Mouse (Mus musculus) small intestine, adult 2 months (tissue): Measurements from ENCODE around the gene Arglu1. TPM values are rescaled to one million over a fixed set of nuclear protein-coding genes. Genes with fewer than 3 reads are reported as not detected.

Source experiments
- H3K27ac ChIP-seq: fragments of 200-500 bp; 2 replicates; pipeline ENCODE4 v1.5.1; 2012; ENCODE audit warnings: low read depth, low read length, control low read depth, inconsistent platforms; ENCODE audit not compliant: insufficient read depth
- H3K27me3 ChIP-seq: fragments of 200-500 bp; 2 replicates; pipeline ENCODE4 v1.6.1; 2012; ENCODE audit warnings: mild to moderate bottlenecking, moderate library complexity, low read length, inconsistent platforms; ENCODE audit not compliant: control insufficient read depth, insufficient read depth
- H3K36me3 ChIP-seq: fragments of 200-500 bp; 2 replicates; pipeline ENCODE4 v1.6.1; 2012; ENCODE audit warnings: mild to moderate bottlenecking, low read length, control low read depth, inconsistent platforms; ENCODE audit not compliant: control insufficient read depth, insufficient read depth
- H3K4me1 ChIP-seq: fragments of 200-500 bp; 2 replicates; pipeline ENCODE4 v1.6.1; 2012; ENCODE audit warnings: low read length, inconsistent platforms, mixed read lengths; ENCODE audit not compliant: control insufficient read depth, insufficient read depth, insufficient read length
- H3K4me3 ChIP-seq: fragments of 200-500 bp; 2 replicates; pipeline ENCODE4 v1.5.1; 2012; ENCODE audit warnings: low read depth, mild to moderate bottlenecking, control low read depth, inconsistent platforms, low read length, moderate library complexity
- CTCF ChIP-seq: fragments of 200-500 bp; IDR thresholded peaks from 2 replicates; pipeline ENCODE4 v1.5.1; 2012; ENCODE audit warnings: low read depth, mild to moderate bottlenecking, control low read depth, inconsistent platforms, low read length, moderate library complexity, mixed read lengths; ENCODE audit not compliant: insufficient replicate concordance, insufficient read length; ENCODE audit errors: extremely low read depth
- POLR2A ChIP-seq: fragments of 200-500 bp; IDR thresholded peaks from 2 replicates; pipeline ENCODE4 v1.6.1; 2012; ENCODE audit warnings: low read depth, mild to moderate bottlenecking, control low read depth, inconsistent platforms, low read length, moderate library complexity
- WGBS: fragments of 180-500 bp; shearing (Covaris S2); methylation state at CpG from one replicate; pipeline ENCODE4 v1.1.7; 2018; 5-methylcytosine and 5-hydroxymethylcytosine counted together
- polyA plus RNA-seq: library from polyadenylated mRNA; depleted of rRNA; stranded (reverse); fragments of >200 nt; gene quantifications from 2 replicates; pipeline ENCODE4 v1.2.3, GENCODE M21; 2012

The Arglu1 gene
- polyA plus RNA-seq, 1 experiment: 12.7 TPM

- Histone ChIP-seq H3K4me1 (no peaks in the 10 kb centered on the region), H3K27ac (no peak overlapping the region), H3K4me3 (no peak overlapping the region), H3K27me3 (no peaks in the 10 kb centered on the region), H3K36me3 (no peaks in the 10 kb centered on the region)
- TF ChIP-seq POLR2A (no peak), CTCF (no peak)
- 53% methylated on average over 2 of the region's 2 CpGs for WGBS
Measured at GRCm38 (mm10) chr8:8703668-8704067, 13.3 kb upstream of the Arglu1 start.

GRCm38 (mm10) chr8:8700821-8701220 is 10.5 kb upstream of the Arglu1 start:
- no peak overlapping the region for H3K4me3 ChIP-seq
- no peak overlapping the region for H3K27ac ChIP-seq
- no peak for TF ChIP-seq POLR2A
- TF ChIP-seq CTCF: no peak
- no peaks in the 10 kb centered on the region for H3K27me3 ChIP-seq
- H3K4me1 ChIP-seq: no peaks in the 10 kb centered on the region
- no peaks in the 10 kb centered on the region for H3K36me3 ChIP-seq
- 90% methylated on average over 10 of the region's 10 CpGs for WGBS

GRCm38 (mm10) chr8:8700229-8700628 is 9.9 kb upstream of the Arglu1 start:
- Histone ChIP-seq H3K4me1 (no peaks in the 10 kb centered on the region), H3K4me3 (no peak overlapping the region), H3K27me3 (no peaks in the 10 kb centered on the region), H3K36me3 (no peaks in the 10 kb centered on the region), H3K27ac (no peak overlapping the region)
- TF ChIP-seq CTCF (no peak), POLR2A (no peak)
- WGBS: 91% methylated on average over 4 of the region's 4 CpGs

DNA sequence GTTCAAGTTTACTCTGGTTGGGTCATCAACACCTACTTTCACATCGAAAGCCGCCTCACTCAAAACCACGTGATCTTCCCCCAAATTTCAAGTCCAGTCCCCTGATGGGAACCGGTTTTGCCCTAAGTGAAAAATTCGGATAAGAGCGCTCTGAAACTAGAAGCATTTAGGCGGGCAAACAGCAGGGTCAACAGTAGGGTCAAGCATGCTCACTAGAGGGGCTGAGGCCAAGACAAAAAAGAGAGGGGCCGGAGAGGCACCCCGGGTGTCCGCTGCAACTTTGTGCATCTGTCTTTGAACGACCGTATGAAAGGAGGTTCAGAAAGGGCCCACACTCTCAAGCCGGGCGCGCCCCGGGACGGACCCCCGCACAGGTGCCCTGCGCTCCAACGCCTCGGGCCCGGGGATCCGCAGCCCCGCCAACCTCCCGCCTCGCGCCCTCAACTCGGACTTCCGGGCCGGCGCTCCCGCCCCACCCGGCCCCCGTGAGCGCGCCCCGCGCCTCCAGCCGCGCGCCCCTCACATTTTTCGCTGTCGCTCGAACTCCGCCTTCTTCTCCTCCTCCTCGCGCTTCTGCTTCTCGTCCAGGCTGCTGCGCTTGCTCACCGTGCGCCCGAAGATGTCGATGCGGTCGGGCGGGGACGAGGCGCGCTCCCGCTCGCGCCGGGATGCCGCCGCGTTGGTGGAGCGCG is 721 bp downstream of the Arglu1 start:
- WGBS: under 1% methylated on average over 68 of the region's 68 CpGs

GRCm38 (mm10) chr8:8688823-8689453 is 1.4 kb downstream of the Arglu1 start:
- TF ChIP-seq CTCF (no peak), POLR2A (no peak)
- peaks cover 4% of the 10 kb centered on the region; the same call in 1 of the 2 replicates for H3K4me1 ChIP-seq
- H3K36me3 ChIP-seq: no peaks in the 10 kb centered on the region
- WGBS: 6% methylated on average over 9 of the region's 9 CpGs
- H3K27ac ChIP-seq: no peak overlapping the region
- H3K4me3 ChIP-seq: peak overlapping the region; percentile 96
- no peaks in the 10 kb centered on the region for H3K27me3 ChIP-seq

More for the DNA sequence above, 721 bp downstream of the Arglu1 start:
- no peaks in the 10 kb centered on the region for H3K36me3 ChIP-seq
- H3K27ac ChIP-seq: peak overlapping the region; percentile 17
- TF ChIP-seq POLR2A: peak; percentile 11; the same call in 1 of the 2 replicates
- TF ChIP-seq CTCF: no peak
- no peaks in the 10 kb centered on the region for H3K27me3 ChIP-seq
- peaks cover 3% of the 10 kb centered on the region; the same call in 1 of the 2 replicates for H3K4me1 ChIP-seq
- peak overlapping the region; percentile 96 for H3K4me3 ChIP-seq

- WGBS: 60% methylated on average over 2 of the region's 2 CpGs
- H3K4me1 ChIP-seq: peaks cover 7% of the 10 kb centered on the region; the same call in 1 of the 2 replicates
- no peaks in the 10 kb centered on the region for H3K27me3 ChIP-seq
Measured at GRCm38 (mm10) chr8:8685517-8685916, 4.8 kb downstream of the Arglu1 start.

GRCm38 (mm10) chr8:8682697-8683096 is 7.6 kb downstream of the Arglu1 start:
- peaks cover 28% of the 10 kb centered on the region for H3K36me3 ChIP-seq
- H3K4me1 ChIP-seq: peaks cover 7% of the 10 kb centered on the region; the same call in 1 of the 2 replicates

More at GRCm38 (mm10) chr8:8685517-8685916, 4.8 kb downstream of the Arglu1 start:
- Histone ChIP-seq H3K27ac (no peak overlapping the region), H3K4me3 (no peak overlapping the region), H3K36me3 (peaks cover 15% of the 10 kb centered on the region)
- TF ChIP-seq POLR2A: no peak
- no peak for TF ChIP-seq CTCF

More at GRCm38 (mm10) chr8:8682697-8683096, 7.6 kb downstream of the Arglu1 start:
- no peak overlapping the region for H3K4me3 ChIP-seq
- no peak overlapping the region for H3K27ac ChIP-seq
- TF ChIP-seq POLR2A (no peak), CTCF (no peak)
- WGBS: 42% methylated on average over 3 of the region's 3 CpGs
- no peaks in the 10 kb centered on the region for H3K27me3 ChIP-seq
